Mouse (Mus musculus) adrenal gland, postnatal 14 days (tissue): ENCODE data around the gene Gnmt. TPM values are rescaled to one million over a fixed set of nuclear protein-coding genes. Genes with fewer than 3 reads are reported as not detected.
A peak's percentile ranks its signal among the peaks of the same experiment; 100 is the strongest.

Experiments
- DNase-seq: peaks from one replicate; pipeline ENCODE4 v3.0.0; 2021; ENCODE audit warnings: mixed read lengths
- total RNA-seq: library from RNA; stranded (reverse); gene quantifications from 2 replicates; pipeline ENCODE4 v1.2.3, GENCODE M21; 2021

Gnmt gene
- total RNA-seq, 1 experiment from 2014 or later: 124 TPM

DNA sequence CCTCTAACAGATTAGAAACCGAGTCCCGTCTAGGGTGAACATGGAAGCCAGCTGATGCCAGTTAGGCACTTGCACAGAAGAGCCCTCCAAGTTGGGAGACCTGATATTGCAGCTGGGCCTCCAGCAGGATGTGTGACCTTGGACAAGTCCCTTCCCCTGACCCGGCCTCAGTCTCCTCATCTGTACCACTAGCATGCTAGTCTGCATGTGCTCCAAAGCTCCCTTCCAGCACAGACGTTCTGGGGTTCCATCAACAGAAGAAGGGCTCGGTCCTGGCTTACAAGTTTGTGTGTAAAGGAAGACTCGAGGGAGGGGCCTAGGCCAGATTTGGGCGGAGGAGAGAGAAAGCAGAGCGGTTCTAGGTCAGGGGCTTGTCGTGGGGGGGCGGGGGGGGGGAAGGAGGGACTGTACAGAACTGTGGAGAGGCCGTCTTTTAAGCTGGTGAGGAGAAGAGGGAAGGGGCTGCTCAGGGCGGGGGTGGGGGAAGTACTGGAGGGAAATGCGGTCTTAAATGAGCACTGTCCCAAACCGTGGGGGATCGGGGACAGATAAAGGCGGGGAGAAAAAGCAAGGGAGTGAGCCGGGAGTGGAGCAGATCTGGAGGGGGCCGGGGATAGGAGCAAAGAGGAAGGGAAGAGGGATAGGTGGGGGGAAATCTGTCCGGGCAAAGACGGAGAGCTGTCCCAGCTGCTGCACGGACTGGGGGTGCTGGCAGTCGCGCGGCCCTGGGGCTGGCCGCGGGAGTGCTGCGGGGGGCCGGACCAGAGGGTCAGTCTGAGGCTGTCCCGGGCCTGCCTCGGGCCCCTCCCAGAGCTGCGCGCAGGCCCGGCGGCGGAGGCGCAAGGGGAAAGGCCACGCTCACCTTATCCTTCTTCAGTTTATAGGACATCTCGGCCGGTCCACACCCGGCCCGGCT lies 24.7 kb downstream of the Gnmt start:
- DNase-seq: peak; percentile 34

DNA sequence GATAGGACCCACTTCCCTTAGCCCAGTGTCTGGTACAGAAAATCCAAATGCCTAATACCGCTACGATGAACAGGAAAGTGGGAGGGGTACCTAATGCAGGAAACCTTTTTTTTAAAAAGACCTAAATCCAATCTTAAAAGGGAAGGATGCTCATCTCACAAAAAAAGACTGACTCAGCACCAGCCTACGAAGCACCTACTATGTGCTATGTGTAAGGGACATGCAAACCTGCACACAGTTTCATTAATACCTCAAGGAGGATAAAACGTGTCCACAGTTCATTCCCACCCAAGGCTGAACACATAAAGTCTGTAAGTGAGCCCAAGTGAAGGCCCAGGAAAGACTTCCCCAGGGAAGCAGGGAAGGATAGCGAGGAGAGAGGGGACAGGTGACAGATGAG lies 26.5 kb downstream of the Gnmt start:
- DNase-seq: no peak

DNA sequence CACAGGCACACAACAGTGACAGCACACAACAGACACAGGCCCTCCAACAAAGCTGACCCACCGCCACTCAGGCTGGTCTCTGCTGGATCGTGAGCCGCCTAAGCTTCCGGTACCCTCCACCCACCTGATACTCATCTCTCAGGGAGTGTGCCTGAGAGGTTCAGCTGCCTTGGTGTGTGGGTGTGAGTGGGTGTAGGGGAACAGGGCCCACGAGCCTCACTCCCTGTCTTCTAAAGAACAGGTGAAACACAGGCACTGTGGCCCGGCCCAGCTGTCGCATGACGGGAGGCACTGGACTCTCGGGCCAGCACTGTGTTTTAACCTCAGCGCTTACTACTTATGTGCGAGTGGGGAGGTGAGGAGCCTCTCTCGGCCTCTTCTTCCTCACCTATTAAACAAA lies 26.9 kb downstream of the Gnmt start:
- DNase-seq: no peak

DNA sequence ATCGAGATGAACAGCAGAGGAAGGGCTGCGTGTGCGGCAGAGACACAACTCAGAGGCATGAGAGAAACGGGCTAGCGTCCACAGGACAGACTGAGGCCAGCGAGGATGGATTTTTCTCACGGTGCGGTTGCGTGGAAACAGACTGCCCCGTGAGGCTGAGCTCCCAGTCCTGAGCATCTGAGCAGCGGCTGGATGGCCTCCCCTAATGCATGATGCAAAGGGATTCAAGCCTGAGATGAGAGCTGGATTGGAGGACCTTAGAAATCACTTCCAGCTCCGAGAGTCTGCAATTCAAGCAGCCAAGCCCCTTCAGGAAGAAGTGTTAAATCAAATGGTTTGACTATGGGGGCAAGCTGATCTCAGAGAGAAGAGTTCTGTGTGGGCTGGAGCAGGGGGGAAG lies 27.5 kb downstream of the Gnmt start:
- no peak for DNase-seq

DNA sequence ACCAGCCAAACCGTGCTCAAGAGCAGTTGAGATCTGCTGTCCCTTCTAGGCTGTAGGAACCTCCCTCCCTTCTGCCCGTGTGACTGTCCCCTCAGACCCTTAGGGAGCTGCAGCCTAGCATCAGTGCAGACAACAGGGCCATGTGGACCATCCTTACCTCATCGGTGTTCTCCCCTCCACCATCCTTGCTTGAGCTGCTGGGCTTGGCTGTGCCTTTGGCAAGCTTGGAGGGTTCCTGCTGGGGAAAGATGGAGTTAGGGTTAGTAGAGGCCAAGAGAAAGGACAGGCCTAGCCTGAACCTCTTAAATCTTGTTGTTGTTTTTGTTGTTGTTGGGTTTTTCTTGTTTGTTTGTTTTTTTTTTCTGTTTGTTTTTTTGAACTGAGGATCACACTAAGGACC lies 29.1 kb downstream of the Gnmt start:
- DNase-seq: no peak

DNA sequence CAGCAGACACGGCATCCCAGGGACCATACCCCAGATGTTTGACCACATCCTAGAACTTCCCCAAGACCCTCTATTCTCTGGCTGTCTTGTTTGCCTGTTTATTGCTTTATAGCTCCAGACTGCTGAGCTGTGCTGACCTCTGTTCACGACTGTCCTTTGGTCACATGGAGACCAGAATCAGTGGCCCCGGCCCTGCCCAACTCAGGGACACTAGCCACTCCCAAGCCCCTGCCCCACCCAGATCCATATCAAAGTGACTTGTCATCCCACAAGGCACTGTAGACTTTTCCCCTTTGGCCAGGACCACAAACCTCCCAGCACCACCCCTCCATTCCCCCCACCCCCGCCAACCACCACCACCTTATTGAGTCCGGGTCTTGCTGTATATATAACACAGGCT lies 29.7 kb downstream of the Gnmt start:
- DNase-seq: no peak

DNA sequence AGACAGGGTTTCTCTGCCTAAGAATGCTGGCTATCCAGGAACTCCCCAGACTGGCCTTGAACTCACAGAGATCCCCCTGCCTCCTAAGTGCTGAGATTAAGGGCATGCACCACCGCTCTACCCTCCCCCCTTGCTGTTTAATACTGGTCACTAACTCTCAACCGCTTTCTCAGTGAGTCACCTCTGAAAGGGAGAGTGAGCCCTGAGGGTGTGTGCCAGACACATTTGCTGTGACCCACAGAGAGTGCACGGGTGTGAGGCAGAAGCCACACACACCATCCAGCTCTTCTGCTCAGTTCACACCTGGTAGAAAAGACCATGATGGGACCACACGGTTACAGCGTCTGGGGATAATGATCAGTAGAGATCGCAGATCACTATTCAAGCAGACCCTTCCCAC lies 30.5 kb downstream of the Gnmt start:
- DNase-seq: peak; percentile 39

DNA sequence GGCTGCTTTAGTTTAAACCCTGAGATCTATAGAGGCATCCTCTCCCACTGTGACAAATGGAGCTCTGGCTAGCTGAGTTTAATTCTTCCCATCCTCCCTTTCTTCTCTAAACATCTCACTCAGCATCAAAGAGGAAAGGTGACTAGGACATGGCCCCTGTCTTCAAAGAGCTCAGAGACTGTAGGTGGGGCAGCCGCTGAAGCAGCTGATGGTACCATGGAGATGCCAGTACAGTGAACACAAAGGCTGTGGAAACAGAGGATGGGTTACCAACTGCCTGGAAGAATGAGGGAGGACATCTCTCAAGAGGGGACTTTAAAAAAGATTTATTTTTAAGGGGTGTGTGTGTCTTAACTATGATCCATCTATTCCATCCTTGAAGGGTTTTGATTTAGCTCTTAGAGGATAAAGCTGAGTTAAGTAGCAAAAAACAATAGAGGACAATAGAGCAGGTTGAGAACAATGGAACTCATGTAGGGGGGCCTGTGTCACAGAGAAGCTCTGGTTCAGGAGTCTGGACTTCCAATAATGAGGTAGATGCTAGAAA lies 34.4 kb downstream of the Gnmt start:
- no peak for DNase-seq

DNA sequence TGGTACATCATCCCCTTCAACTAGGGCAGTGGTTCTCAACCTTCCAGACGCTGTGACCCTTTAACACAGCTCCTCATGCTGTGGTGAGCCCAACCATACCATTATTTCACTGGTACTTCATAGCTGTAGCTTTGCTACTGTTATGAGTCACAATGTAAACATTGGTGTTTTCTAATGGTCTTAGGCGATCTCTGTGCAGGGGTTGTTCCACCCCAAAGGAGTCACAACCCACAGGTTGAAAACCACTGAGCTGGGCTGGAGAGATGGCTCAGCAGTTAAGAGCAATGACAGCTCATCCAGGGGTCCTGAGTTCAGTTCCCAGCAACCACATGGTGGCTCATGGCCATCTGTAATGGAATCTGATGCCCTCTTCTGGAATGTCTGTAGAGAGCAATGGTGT lies 37.6 kb downstream of the Gnmt start:
- DNase-seq: no peak

DNA sequence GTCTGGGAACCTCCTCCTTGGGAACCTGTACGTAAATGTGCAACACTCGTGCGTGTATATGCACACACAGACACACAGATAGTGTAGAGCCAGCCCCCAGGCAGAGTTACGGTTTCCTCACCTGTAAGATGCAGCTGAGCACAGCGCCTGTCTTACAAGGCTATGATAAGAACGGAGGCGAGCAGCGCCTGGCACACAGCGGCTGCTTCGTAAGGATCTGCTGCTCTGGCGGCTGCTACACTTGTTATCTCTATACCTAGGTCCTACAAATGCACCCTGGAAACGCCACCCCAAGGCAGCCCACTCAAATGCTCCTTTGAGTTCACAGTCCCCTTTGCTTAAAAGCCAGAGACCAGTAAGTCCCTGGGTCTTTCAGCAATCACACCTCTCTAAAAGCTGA lies 38.3 kb downstream of the Gnmt start:
- DNase-seq: no peak

DNA sequence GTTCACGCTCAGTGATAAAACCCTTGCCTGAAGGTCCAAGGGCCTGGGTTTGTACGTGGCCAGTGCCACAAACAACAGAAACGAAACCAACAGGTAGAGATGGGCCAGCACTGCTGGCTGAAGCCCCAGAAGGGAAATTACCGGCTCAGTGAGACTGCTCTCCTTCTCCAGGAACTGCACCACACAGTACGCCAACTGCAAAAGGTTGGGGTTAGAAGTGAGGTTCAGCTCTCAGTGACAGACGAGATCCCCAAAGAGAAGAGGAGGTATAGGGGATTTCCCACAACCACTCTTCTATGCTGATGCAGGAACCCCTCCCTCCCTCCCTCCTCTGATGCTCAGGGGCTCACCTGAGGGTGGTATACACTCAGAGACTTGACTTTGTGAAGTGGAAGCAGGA lies 43.1 kb downstream of the Gnmt start:
- DNase-seq: no peak

DNA sequence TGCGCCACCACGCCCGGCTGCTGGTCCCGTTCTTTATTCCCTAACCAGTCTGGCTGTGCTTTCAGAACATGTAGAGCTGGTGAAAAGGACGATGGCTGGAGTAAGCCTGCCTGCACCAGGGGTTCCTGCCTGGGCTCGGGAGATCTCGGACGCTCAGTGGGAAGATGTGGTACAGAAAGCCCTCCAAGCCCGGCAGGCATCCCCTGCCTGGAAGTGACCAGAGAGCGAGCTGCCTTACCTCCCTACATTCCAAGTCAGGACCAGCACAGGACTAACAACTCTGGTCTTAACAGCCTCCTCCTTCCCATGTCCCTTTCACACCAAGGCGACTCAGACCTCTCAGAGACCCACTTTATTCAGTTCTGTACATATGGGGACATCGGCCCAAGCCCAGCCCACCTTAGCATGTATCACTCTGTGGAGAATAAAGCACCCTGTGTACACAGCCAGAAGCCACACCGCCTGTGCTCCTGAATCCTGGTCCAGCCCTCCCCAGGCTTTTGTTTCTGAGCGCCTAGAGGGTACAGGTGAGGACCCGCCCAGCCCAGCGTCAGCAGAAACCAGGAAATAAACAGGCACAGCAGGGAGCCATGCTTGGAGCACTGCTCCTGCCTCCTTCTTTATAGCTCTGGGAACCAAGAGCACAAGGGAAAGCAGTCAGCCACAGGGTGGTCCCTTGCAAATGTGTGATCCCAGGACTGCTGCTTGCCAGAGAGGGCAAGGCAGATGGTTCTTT lies 46.1 kb downstream of the Gnmt start:
- no peak for DNase-seq

DNA sequence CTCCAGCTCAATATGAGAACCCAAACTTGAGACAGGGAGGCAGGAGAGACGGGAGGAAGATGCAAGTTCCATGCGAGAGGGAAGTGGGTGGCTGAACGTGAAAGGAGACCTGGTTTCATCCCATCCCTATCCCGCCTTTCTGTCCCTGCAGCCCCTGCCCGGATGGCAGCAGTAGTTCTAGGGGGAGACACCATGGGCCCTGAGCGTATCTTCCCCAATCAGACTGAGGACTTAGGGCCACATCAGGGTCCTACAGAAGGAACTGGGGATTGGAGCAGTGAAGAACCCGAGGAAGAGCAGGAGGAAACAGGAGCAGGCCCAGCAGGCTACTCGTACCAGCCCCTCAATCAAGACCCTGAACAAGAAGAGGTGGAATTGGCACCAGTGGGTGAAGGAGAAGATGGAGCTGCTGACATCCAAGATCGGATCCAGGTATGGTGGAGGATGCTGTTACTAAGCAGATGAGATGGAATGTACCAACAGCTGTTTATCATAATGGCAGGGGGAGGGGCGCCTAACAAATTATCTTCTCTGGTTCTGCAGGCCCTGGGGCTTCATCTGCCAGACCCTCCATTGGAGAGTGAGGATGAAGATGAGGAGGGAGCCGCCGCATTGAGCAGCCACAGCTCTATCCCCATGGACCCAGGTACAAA lies 47.4 kb downstream of the Gnmt start:
- DNase-seq: no peak

DNA sequence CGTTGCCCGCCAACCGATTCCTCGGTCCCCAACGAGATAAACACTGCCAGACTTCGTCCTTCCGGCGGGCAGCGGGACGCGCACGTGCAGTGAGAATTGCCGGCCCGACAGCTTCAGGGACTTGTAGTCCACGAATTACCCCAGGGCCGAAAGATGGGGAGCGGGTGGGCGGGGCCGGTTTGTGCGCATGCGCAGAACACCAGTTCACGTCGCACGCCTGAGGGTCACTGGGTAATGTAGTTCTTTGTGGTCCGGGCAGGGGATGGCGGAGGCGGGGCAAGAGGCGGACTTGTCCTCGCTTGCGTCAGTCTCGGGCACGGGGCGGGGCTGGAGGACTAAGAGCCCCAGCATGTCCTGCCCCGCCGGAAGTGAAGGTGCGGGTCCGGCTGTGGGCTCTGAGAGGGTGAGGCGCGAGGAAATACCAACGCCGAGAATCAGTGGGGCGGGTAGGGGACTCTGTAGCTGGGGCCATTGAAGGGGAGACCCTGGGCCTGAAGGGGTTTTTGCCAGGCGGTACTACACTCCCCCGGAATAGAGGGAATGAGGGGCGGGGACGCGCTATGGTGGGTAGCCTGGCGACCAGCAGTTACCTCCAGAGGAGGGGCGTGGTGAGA lies 48.1 kb downstream of the Gnmt start, which contains the start of gene Klhdc3:
Gene Klhdc3, minus strand, starts transcription at position 155 of the 614 bp plus-strand sequence.
- peak; percentile 99 for DNase-seq

DNA sequence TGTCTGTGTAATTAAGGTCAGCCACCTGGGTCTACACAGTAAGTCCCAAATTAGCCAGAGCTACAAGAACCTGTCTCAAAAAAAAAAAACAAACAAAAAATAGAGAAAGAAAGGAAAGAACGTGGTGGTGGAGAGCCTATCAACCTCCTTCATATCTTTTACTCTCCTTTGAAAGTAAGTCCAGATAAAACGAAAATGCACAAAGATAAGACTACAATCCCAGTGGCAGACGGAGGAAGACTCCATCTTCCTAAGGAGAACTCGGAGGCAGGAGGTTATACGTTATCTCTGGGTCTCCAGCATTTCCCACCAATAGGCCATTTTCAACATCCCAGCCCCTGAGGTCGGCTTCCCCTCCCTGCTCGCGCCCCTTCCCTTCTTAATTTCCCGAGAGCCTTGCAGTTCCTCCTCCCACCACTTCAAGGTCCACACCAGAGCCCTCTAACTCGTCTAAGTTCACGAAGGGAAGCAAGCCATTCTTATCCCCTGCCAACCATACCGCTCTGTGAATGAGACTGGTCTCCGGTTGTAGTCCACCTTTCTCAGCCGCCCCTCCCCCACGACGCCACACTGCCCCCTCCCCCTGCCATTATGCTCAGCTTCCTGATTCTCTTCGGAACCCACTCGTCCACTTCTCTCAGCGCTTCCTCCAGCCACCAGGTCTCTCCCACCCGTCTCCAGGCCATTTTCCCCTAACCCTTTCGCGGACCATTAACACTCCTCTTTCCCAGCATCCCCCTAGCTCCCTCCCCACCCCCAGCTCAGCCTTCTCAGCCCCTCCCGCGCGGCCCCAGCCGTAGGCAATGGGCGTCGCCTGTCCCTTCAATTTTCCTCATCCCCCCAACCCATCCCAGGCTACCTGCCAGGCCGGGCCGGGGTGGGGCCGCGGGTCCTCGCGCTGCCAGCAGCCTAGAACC lies 48.9 kb downstream of the Gnmt start:
- peak; percentile 76 for DNase-seq

DNA sequence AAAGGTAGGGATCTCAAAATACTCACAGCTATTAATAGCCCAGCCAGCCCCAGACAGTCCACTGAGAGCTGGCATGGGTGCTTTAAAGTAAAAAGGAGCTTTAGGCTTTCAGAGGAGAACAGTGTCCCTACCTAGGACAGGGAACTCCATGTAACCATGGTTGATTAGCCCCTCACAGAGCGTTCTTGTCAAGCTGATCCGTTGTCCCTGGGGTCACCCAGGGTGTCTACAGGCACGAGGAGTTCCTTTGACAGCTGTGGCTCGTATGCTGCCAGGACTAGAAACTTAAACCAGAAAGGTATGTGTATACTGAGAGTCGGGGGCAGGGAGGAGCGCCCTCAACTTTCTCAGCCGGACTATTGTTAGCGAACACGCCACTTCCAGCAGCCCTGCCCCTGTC lies 50.1 kb downstream of the Gnmt start:
- DNase-seq: no peak

DNA sequence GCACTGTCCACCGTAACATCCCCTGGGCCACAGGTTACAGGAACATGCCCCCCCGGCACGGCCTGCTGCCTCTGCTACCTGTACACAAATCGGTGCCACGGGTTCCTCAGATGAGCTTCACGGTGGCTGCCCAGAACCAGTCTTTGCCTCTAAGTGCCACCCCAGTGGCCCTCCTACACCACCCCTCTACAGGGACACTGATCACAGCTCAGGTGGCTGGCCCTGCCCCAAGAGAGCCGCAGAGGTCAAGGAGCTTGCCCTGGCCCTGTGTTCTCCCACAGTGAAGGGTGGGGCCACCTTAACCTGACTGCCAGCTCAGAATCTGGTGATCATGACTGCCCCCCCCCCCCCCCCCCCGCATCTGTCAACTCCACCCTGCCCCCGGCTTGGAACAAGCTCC lies 50.6 kb downstream of the Gnmt start, which contains the start of gene Mea1:
Gene Mea1, plus strand, starts transcription at position 378 of the 400 bp plus-strand sequence.
- no peak for DNase-seq
